Mouse (Mus musculus) megakaryocyte, embryonic 14.5 days (primary cell): ENCODE measurements around the gene Pacs1. TPM values are rescaled to one million over a fixed set of nuclear protein-coding genes. Genes with fewer than 3 reads are reported as not detected.
A peak's percentile ranks its signal among the peaks of the same experiment; 100 is the strongest.
"Not testable (repeated sequence)": the region's sequence is repeated elsewhere in the genome, so short reads cannot be mapped to it uniquely, and the experiment has no call there.

ENCODE experiments used
- H3K27me3 ChIP-seq: replicated peaks from 2 replicates; pipeline ENCODE3; 2012; ENCODE audit warnings: inconsistent platforms
- H3K36me3 ChIP-seq: replicated peaks from 2 replicates; pipeline ENCODE3; 2012; ENCODE audit warnings: low read length, inconsistent platforms, mixed read lengths
- H3K4me1 ChIP-seq: 2 replicates; pipeline ENCODE4 v1.6.1; 2012; ENCODE audit warnings: inconsistent platforms
- H3K4me3 ChIP-seq: replicated peaks from 2 replicates; pipeline ENCODE3; 2012; ENCODE audit warnings: moderate library complexity, mild to moderate bottlenecking, inconsistent platforms
- H3K9me3 ChIP-seq: 2 replicates; pipeline ENCODE4 v1.6.1; 2012; ENCODE audit warnings: inconsistent platforms
- FLI1 ChIP-seq: IDR thresholded peaks from 2 replicates; pipeline ENCODE4 v1.6.1; 2012; ENCODE audit warnings: low read length, inconsistent platforms, mixed read lengths
- GATA1 ChIP-seq: IDR thresholded peaks from 3 replicates; pipeline ENCODE4 v1.6.1; 2012; ENCODE audit warnings: mixed read lengths, low read length, inconsistent platforms, borderline replicate concordance
- polyA plus RNA-seq: library from polyadenylated mRNA; stranded (reverse); fragments of >175 nt; gene quantifications from 2 replicates; pipeline ENCODE4 v1.2.3, GENCODE M21; 2012; ENCODE audit warnings: low replicate concordance; ENCODE audit not compliant: insufficient read depth

Pacs1 gene
- polyA plus RNA-seq, 1 experiment = 40.2 TPM

DNA sequence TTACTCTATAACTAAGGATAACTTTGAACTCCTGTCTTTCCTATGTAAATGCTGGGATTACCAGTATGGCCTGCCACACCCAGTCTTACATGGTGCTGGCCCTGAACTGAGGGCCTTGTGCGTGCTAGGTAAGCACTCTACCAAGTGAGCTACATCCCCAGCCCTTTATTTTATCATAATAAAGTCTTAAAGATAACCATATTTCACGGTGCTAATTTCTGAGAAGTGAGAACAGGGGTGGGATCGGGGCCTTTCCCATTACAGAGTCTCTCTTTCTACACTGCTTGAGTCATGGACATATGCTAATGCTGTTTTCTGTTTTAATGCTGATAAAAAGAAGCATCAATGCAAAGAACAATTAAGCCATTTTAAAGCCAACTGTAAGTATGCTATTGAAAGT, 4.0 kb downstream of the Pacs1 start:
- H3K4me1 ChIP-seq = peaks cover 63% of the 10 kb centered on the region
- TF ChIP-seq FLI1 = no peak
- TF ChIP-seq GATA1 = no peak
- H3K36me3 ChIP-seq = peaks cover 13% of the 10 kb centered on the region
- H3K4me3 ChIP-seq = peak overlapping the region; percentile 86
- H3K27me3 ChIP-seq = no peaks in the 10 kb centered on the region
- H3K9me3 ChIP-seq = no peaks in the 10 kb centered on the region

- Histone ChIP-seq H3K27me3 (no peaks in the 10 kb centered on the region), H3K9me3 (no peaks in the 10 kb centered on the region), H3K36me3 (peaks cover 12% of the 10 kb centered on the region), H3K4me3 (peak overlapping the region; percentile 84), H3K4me1 (peaks cover 60% of the 10 kb centered on the region)
- TF ChIP-seq GATA1 (no peak), FLI1 (no peak)
Measured at GRCm38 (mm10) chr19:5268017-5268416, 4.9 kb downstream of the Pacs1 start.

DNA sequence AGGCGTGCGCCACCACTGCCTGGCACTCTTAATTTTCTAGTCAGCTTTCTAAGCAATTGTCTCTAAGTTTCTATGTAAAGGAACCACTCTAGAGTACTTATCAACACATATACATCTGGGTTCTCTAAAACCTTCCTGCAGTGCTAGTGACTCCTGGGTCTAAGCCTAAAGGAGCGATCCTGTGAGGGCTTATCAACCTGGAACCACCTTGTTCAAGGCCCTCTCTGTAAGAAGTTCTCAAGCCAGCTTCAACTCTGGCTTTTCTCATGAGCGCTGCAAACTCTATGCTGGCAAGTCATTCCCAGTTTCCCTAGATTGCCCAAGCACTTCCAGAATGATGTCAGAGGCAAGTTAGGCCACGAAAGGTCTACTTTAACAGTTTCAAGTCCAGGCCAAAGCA, 5.9 kb downstream of the Pacs1 start:
- Histone ChIP-seq H3K4me3 (peak overlapping the region; percentile 66), H3K9me3 (no peaks in the 10 kb centered on the region), H3K27me3 (no peaks in the 10 kb centered on the region), H3K36me3 (peaks cover 12% of the 10 kb centered on the region), H3K4me1 (peaks cover 64% of the 10 kb centered on the region)
- no peak for TF ChIP-seq FLI1
- no peak for TF ChIP-seq GATA1

- peak overlapping the region; percentile 73 for H3K4me3 ChIP-seq
- H3K9me3 ChIP-seq = no peaks in the 10 kb centered on the region
- TF ChIP-seq GATA1 (no peak), FLI1 (no peak)
- peaks cover 79% of the 10 kb centered on the region for H3K4me1 ChIP-seq
- H3K36me3 ChIP-seq = peaks cover 25% of the 10 kb centered on the region
- H3K27me3 ChIP-seq = no peaks in the 10 kb centered on the region
Measured at GRCm38 (mm10) chr19:5257140-5257539, 15.8 kb downstream of the Pacs1 start.

DNA sequence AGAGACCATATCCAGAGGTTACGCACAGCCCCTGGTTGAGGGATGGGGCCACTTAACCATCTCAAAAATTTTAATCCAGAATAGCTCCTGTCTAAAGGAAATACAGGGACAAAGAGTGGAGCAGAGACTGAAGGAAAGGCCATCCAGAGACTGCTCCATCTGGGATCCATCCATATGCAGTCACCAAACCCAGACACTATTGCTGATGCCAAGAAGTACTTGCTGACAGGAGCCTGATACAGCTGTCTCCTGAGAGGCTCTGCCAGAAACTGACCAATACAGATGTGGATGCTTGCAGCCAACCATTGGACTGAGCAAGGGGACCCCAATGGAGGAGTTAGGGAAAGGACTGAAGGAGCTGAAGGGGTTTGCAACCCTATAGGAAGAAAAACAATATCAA, 35.9 kb downstream of the Pacs1 start:
- not testable (repeated sequence) for H3K27me3 ChIP-seq, H3K9me3 ChIP-seq, H3K4me3 ChIP-seq
- Histone ChIP-seq H3K36me3 (peaks cover 17% of the 10 kb centered on the region), H3K4me1 (peaks cover 24% of the 10 kb centered on the region)

GRCm38 (mm10) chr19:5232696-5233095, 40.2 kb downstream of the Pacs1 start:
- no peak for TF ChIP-seq FLI1
- TF ChIP-seq GATA1 = no peak
- Histone ChIP-seq H3K9me3 (no peaks in the 10 kb centered on the region), H3K4me1 (peaks cover 30% of the 10 kb centered on the region), H3K4me3 (no peak overlapping the region), H3K27me3 (no peaks in the 10 kb centered on the region), H3K36me3 (peaks cover 3% of the 10 kb centered on the region)

DNA sequence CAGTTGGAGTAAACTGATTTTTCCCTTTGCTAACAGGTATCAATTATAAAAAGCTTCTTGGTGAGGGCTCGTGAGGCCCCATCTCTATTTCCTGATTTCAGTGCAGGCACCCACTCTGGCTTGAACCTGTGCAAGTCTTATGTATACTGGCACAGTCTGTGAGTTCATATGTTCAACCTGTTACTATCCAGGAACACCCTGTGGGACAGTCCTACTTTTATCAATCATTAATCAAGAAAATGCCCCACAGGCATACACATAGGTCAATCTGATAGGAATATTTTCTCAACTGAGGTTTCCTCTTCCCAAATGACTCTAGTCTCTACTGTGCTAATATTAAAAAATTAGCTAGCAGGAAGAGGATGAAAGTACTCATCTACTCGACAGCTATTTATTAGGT, 42.8 kb downstream of the Pacs1 start:
- Histone ChIP-seq H3K27me3 (no peaks in the 10 kb centered on the region), H3K9me3 (no peaks in the 10 kb centered on the region), H3K4me3 (no peak overlapping the region), H3K36me3 (peaks cover 12% of the 10 kb centered on the region), H3K4me1 (peaks cover 25% of the 10 kb centered on the region)
- no peak for TF ChIP-seq GATA1
- no peak for TF ChIP-seq FLI1

DNA sequence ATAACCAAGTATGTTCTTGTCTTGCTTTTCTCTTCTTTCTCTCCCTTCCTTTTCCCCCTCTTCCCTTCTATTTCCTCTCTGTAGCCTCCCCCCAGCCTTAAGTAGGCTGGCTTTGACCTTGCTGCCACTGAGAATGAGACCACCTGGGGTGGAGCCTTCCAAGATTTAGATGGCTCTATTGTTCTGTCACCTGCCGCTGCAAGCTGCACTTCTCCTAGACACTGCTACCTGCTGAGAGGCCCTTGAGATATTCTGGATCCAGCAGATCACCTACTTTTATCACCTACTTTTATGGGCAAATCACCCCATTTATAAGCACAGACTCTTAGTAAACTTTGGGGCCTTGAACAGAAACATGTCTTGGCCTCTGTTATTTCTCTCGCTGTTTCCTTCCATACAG, 48.3 kb downstream of the Pacs1 start:
- Histone ChIP-seq H3K27me3 (no peaks in the 10 kb centered on the region), H3K9me3 (no peaks in the 10 kb centered on the region), H3K4me1 (peaks cover 60% of the 10 kb centered on the region), H3K36me3 (peaks cover 30% of the 10 kb centered on the region), H3K4me3 (no peak overlapping the region)
- no peak for TF ChIP-seq FLI1
- no peak for TF ChIP-seq GATA1

DNA sequence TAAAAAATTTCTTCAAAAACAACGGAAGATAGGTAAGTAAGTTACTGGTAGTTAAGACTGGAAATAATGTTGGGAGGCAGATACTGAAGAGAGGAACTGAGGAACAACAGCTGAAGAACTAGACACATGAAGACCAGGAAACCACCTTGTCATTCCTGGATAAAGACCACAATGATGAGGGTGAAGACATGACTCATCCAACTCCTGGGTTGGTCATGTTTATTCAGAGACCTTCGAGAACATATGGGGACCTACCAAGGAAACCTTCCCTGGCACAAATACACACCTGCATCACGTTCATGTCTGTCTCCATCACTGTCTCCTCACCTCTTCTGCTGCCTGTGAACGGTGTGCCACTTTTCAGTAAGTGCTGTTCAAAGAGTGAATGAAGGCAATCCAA, 48.8 kb downstream of the Pacs1 start:
- peak overlapping the region; percentile 35 for H3K4me3 ChIP-seq
- H3K27me3 ChIP-seq = no peaks in the 10 kb centered on the region
- TF ChIP-seq FLI1 = no peak
- no peak for TF ChIP-seq GATA1
- H3K9me3 ChIP-seq = no peaks in the 10 kb centered on the region
- H3K4me1 ChIP-seq = peaks cover 56% of the 10 kb centered on the region
- H3K36me3 ChIP-seq = peaks cover 30% of the 10 kb centered on the region

DNA sequence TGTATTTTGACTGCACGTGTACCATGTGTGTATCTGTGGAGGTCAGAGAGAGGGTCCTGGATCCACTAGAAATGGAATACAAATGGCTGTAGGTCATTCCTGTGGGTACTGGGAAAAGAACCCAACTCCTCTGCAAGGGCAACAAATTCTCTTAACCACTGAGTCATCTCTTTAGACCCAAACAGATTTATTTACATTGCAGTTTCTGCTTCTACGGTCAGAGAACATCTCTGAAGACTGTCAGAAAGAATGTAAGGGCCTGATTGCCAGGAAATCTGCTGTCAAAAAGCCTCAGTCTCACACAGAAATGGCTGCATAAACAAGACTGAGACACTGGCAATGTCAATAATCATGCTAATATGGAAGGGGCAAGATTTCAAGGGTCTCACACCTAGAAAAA, 51.0 kb downstream of the Pacs1 start:
- H3K27me3 ChIP-seq = no peaks in the 10 kb centered on the region
- H3K4me3 ChIP-seq = no peak overlapping the region
- peaks cover 50% of the 10 kb centered on the region for H3K4me1 ChIP-seq
- peaks cover 27% of the 10 kb centered on the region for H3K36me3 ChIP-seq
- no peaks in the 10 kb centered on the region for H3K9me3 ChIP-seq
- no peak for TF ChIP-seq GATA1
- no peak for TF ChIP-seq FLI1

DNA sequence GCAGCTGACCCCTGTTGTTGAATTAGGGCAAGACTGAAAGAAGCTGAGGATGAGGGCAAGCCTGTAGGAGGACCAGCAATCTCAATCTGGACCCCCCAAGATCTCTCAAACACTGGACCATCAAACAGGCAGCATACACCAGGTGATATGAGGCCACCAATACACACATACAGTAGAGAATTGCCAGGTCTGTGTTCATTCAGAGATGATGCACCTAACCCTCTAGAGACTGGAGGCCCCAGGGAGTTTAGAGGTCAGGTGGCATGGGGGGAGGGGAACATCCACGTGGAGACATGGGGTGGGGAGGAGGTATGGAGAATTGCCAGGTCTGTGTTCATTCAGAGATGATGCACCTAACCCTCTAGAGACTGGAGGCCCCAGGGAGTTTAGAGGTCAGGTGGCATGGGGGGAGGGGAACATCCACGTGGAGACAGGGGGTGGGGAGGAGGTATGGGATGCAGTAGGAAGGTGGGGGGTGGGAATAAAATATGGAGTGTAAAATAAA, 51.6 kb downstream of the Pacs1 start:
- not testable (repeated sequence) for H3K27me3 ChIP-seq, H3K9me3 ChIP-seq, H3K4me3 ChIP-seq
- Histone ChIP-seq H3K4me1 (peaks cover 50% of the 10 kb centered on the region), H3K36me3 (peaks cover 25% of the 10 kb centered on the region)

DNA sequence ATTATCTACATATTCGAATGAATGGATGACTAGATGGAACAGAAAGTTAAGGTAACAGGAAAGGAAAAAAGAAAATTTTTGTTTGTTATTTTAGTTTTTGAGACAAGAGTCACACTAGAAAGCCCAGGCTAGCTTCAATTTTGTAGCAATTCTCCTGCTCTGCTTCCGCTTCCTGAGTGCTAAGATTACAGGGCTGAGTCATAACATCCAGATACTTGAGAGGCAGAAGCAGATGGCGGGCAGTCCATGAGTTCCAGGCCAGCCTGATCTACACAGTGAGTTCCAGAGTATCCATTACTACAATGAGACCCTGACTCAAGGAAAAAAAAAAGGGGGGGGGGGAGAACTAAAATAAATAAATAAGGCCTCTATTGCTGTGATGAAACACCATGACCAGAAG, 52.5 kb downstream of the Pacs1 start:
- Histone ChIP-seq H3K4me1 (peaks cover 48% of the 10 kb centered on the region), H3K36me3 (peaks cover 22% of the 10 kb centered on the region), H3K4me3 (no peak overlapping the region), H3K27me3 (no peaks in the 10 kb centered on the region), H3K9me3 (no peaks in the 10 kb centered on the region)
- no peak for TF ChIP-seq FLI1
- TF ChIP-seq GATA1 = no peak
